Mouse (Mus musculus) neural tube, embryonic 13.5 days (tissue): Measurements from ENCODE around the gene Arsg. TPM values are rescaled to one million over a fixed set of nuclear protein-coding genes. Genes with fewer than 3 reads are reported as not detected.

Source experiments
- ATAC-seq: fragments of 200-750 bp; cut with Nextera tagmentation; 2 replicates; pipeline ENCODE4 v1.8.0; 2017; ENCODE audit warnings: low read depth, mild to moderate bottlenecking, moderate TSS enrichment, moderate library complexity
- H3K27ac ChIP-seq: fragments of 300-500 bp; sonication (generic); replicated peaks from 2 replicates; pipeline ENCODE4 v1.5.1; 2015; ENCODE audit warnings: moderate library complexity, mild to moderate bottlenecking, inconsistent platforms
- H3K27me3 ChIP-seq: fragments of 300-500 bp; sonication (generic); 2 replicates; pipeline ENCODE4 v1.6.1; 2015; ENCODE audit warnings: mild to moderate bottlenecking, inconsistent platforms
- H3K36me3 ChIP-seq: fragments of 300-500 bp; sonication (generic); 2 replicates; pipeline ENCODE4 v1.6.1; 2015; ENCODE audit warnings: mild to moderate bottlenecking, inconsistent platforms
- H3K4me1 ChIP-seq: fragments of 300-500 bp; sonication (generic); replicated peaks from 2 replicates; pipeline ENCODE4 v1.6.1; 2015; ENCODE audit warnings: inconsistent platforms
- H3K4me2 ChIP-seq: fragments of 300-500 bp; sonication (generic); 2 replicates; pipeline ENCODE4 v1.6.1; 2015; ENCODE audit warnings: inconsistent platforms, mild to moderate bottlenecking, moderate library complexity
- H3K4me3 ChIP-seq: fragments of 300-500 bp; sonication (generic); 2 replicates; pipeline ENCODE4 v1.5.1; 2015; ENCODE audit warnings: mild to moderate bottlenecking, inconsistent platforms
- H3K9ac ChIP-seq: fragments of 300-500 bp; sonication (generic); 2 replicates; pipeline ENCODE4 v1.6.1; 2015; ENCODE audit warnings: moderate library complexity, mild to moderate bottlenecking, inconsistent platforms
- H3K9me3 ChIP-seq: fragments of 300-500 bp; sonication (generic); 2 replicates; pipeline ENCODE4 v1.6.1; 2016; ENCODE audit warnings: inconsistent platforms
- WGBS: fragments of 180-500 bp; shearing (Covaris S2); methylation state at CpG from one replicate; pipeline ENCODE4 v1.1.7; 2015; 5-methylcytosine and 5-hydroxymethylcytosine counted together
- polyA plus RNA-seq: library from polyadenylated mRNA; unstranded; fragments of >200 nt; fragmentation: Nextera tagmentation; extraction: Ambion mirVana; gene quantifications from 2 replicates; pipeline ENCODE4 v1.2.1, GENCODE M21; 2015

The Arsg gene
- polyA plus RNA-seq, 1 experiment from 2014 or later, result 3.0 TPM

- Histone ChIP-seq H3K9me3 (no peaks in the 10 kb centered on the region), H3K4me1 (peaks cover 7% of the 10 kb centered on the region; the same call in 1 of the 2 replicates), H3K27me3 (no peaks in the 10 kb centered on the region), H3K4me3 (no peak overlapping the region), H3K9ac (no peak overlapping the region), H3K36me3 (no peaks in the 10 kb centered on the region), H3K4me2 (no peak overlapping the region), H3K27ac (no peak overlapping the region)
- WGBS, result 84% methylated on average over 5 of the region's 5 CpGs
- no peak for ATAC-seq
Measured at GRCm38 (mm10) chr11:109536939-109537338, 63.8 kb downstream of the Arsg start.

DNA sequence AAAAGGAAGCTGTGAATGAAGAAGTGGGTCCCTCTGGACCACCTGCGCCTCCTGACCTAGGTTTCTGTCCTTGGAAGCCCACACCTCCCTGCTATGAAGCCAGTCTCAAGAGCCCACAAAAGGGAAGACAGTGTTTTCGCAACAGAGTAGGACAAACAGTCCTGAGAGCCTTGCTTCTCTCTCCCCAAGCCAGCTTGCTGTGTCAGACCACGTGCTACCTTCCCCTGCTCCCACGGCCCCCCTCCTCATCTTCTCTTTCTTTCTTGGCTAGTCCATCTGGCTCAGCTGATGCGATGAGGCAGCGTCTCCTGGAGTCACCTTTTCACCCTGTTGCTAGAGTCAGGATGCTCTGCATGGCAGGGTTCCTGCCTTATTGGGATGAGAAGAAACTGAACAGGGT, 66.1 kb downstream of the Arsg start:
- H3K27me3 ChIP-seq, result no peaks in the 10 kb centered on the region
- H3K4me2 ChIP-seq, result no peak overlapping the region
- ATAC-seq, result no peak
- peaks cover 9% of the 10 kb centered on the region; the same call in 1 of the 2 replicates for H3K4me1 ChIP-seq
- H3K4me3 ChIP-seq, result no peak overlapping the region
- H3K36me3 ChIP-seq, result no peaks in the 10 kb centered on the region
- no peak overlapping the region for H3K9ac ChIP-seq
- 53% methylated on average over 6 of the region's 6 CpGs for WGBS
- H3K27ac ChIP-seq, result no peak overlapping the region
- H3K9me3 ChIP-seq, result no peaks in the 10 kb centered on the region

GRCm38 (mm10) chr11:109543466-109543865, 70.3 kb downstream of the Arsg start:
- 81% methylated on average over 9 of the region's 9 CpGs for WGBS
- H3K4me2 ChIP-seq, result no peak overlapping the region

GRCm38 (mm10) chr11:109544432-109544831, 71.3 kb downstream of the Arsg start:
- H3K27me3 ChIP-seq, result no peaks in the 10 kb centered on the region
- no peak overlapping the region for H3K4me2 ChIP-seq
- H3K4me3 ChIP-seq, result no peak overlapping the region
- WGBS, result 39% methylated on average over 7 of the region's 7 CpGs
- H3K9ac ChIP-seq, result no peak overlapping the region
- H3K4me1 ChIP-seq, result peaks cover 10% of the 10 kb centered on the region; the same call in 1 of the 2 replicates
- ATAC-seq, result no peak
- no peaks in the 10 kb centered on the region for H3K36me3 ChIP-seq
- H3K9me3 ChIP-seq, result no peaks in the 10 kb centered on the region
- H3K27ac ChIP-seq, result no peak overlapping the region

More at GRCm38 (mm10) chr11:109543466-109543865, 70.3 kb downstream of the Arsg start:
- no peaks in the 10 kb centered on the region for H3K9me3 ChIP-seq
- H3K4me1 ChIP-seq, result peaks cover 14% of the 10 kb centered on the region; the same call in 1 of the 2 replicates
- no peaks in the 10 kb centered on the region for H3K27me3 ChIP-seq
- no peaks in the 10 kb centered on the region for H3K36me3 ChIP-seq
- no peak overlapping the region for H3K4me3 ChIP-seq
- no peak overlapping the region for H3K27ac ChIP-seq
- H3K9ac ChIP-seq, result no peak overlapping the region
- ATAC-seq, result no peak

- 72% methylated on average over 7 of the region's 7 CpGs for WGBS
- Histone ChIP-seq H3K9me3 (no peaks in the 10 kb centered on the region), H3K4me2 (no peak overlapping the region), H3K36me3 (no peaks in the 10 kb centered on the region), H3K27me3 (no peaks in the 10 kb centered on the region), H3K4me1 (peaks cover 7% of the 10 kb centered on the region; the same call in 1 of the 2 replicates), H3K9ac (no peak overlapping the region), H3K27ac (no peak overlapping the region), H3K4me3 (no peak overlapping the region)
- ATAC-seq, result no peak
Measured at GRCm38 (mm10) chr11:109545265-109545664, 72.1 kb downstream of the Arsg start.

GRCm38 (mm10) chr11:109545700-109546143, 72.5 kb downstream of the Arsg start:
- Histone ChIP-seq H3K27ac (no peak overlapping the region), H3K4me1 (peaks cover 7% of the 10 kb centered on the region; the same call in 1 of the 2 replicates), H3K27me3 (no peaks in the 10 kb centered on the region), H3K4me2 (no peak overlapping the region), H3K9ac (no peak overlapping the region), H3K36me3 (no peaks in the 10 kb centered on the region), H3K9me3 (no peaks in the 10 kb centered on the region), H3K4me3 (no peak overlapping the region)
- 75% methylated on average over 12 of the region's 12 CpGs for WGBS
- ATAC-seq, result no peak

DNA sequence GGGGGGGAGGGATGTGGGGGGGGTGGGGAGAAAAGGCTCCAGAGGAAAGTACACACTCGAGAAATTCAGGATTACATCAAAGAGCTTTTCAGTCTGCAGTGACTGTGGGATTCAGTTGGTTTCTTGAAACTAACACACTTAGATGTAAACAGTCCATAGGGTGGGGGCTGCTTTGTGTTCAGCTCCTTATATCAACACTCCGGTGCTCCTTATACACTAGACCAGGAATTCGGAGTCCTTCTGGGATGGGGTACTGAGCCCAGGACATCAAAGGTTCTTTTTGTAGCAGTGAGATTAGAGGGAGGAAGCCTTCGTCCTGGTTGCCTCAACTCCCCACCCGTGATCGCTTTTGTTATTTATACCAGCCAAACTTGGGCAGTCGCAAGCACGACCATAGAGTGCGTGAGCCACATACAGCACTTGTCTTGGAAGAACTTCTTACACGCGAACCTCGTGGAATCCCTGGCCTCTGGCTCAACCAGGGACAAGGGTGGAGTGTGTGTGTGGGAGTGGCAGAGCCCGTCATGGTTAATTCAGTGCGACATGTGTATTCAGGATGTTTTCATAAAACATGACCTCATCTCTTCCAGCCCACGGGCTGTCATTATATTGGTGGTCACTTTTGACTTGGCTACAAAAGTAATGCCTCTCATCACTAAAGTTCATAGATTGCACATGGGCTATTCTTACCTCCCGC, 73.3 kb downstream of the Arsg start:
- no peak for ATAC-seq
- Histone ChIP-seq H3K9ac (no peak overlapping the region), H3K36me3 (no peaks in the 10 kb centered on the region), H3K9me3 (no peaks in the 10 kb centered on the region), H3K4me1 (peaks cover 7% of the 10 kb centered on the region; the same call in 1 of the 2 replicates), H3K27me3 (no peaks in the 10 kb centered on the region), H3K27ac (no peak overlapping the region), H3K4me3 (no peak overlapping the region), H3K4me2 (no peak overlapping the region)
- 64% methylated on average over 16 of the region's 16 CpGs for WGBS

DNA sequence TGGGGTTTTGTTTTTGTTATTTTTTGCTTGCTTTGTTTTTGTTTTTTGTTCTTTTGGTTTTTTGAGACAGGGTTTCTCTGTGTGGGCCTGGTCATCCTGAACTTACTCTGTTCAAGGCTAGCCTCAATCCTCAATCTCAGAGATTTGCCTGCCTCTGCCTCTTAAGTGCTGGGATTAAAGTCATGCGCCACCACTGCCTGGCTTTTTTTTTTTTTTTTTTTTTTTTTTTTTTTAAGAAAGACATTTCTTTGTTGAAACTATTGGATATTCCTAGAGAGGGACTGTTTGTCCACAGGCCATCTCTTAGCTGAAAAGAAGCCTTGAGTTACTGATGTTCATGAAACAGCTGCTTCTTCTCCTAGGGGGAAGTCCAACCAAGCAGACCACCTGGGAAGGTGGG, 74.5 kb downstream of the Arsg start:
- no peak for ATAC-seq
- Histone ChIP-seq H3K9ac (no peak overlapping the region), H3K27me3 (no peaks in the 10 kb centered on the region), H3K9me3 (no peaks in the 10 kb centered on the region), H3K4me2 (no peak overlapping the region), H3K4me3 (no peak overlapping the region), H3K36me3 (no peaks in the 10 kb centered on the region), H3K4me1 (peaks cover 7% of the 10 kb centered on the region; the same call in 1 of the 2 replicates), H3K27ac (no peak overlapping the region)
- 86% methylated on average over 1 of the region's 1 CpGs for WGBS

GRCm38 (mm10) chr11:109549599-109550290, 76.6 kb downstream of the Arsg start:
- H3K4me2 ChIP-seq, result no peak overlapping the region
- WGBS, result 75% methylated on average over 5 of the region's 5 CpGs
- no peak overlapping the region for H3K9ac ChIP-seq
- H3K9me3 ChIP-seq, result no peaks in the 10 kb centered on the region
- no peaks in the 10 kb centered on the region for H3K4me1 ChIP-seq
- H3K4me3 ChIP-seq, result no peak overlapping the region
- ATAC-seq, result no peak
- H3K27me3 ChIP-seq, result no peaks in the 10 kb centered on the region
- H3K27ac ChIP-seq, result no peak overlapping the region
- H3K36me3 ChIP-seq, result no peaks in the 10 kb centered on the region

DNA sequence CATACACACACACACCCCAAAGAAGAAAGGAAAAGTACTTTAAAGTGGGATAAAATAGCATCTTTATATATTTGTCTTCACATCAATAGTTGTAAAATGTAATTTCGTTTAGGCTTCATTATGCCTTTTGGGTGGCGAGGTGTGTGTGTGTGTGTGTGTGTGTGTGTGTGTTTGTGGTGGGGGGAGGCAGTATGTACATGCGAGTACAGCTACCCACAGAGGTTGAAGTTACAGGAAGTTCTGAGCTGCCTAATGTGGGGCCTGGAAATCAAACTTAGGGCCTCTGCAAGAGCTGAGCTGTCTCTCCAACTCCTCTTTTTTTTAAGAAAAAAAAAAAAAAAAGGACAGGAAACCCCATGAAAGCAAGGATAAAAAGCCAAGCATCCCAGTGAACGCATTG, 80.7 kb downstream of the Arsg start:
- no peaks in the 10 kb centered on the region for H3K27me3 ChIP-seq
- 76% methylated on average over 4 of the region's 4 CpGs for WGBS
- H3K4me1 ChIP-seq, result no peaks in the 10 kb centered on the region
- no peaks in the 10 kb centered on the region for H3K36me3 ChIP-seq
- no peak for ATAC-seq
- H3K27ac ChIP-seq, result no peak overlapping the region
- no peak overlapping the region for H3K4me2 ChIP-seq
- no peak overlapping the region for H3K9ac ChIP-seq
- no peak overlapping the region for H3K4me3 ChIP-seq
- H3K9me3 ChIP-seq, result no peaks in the 10 kb centered on the region

DNA sequence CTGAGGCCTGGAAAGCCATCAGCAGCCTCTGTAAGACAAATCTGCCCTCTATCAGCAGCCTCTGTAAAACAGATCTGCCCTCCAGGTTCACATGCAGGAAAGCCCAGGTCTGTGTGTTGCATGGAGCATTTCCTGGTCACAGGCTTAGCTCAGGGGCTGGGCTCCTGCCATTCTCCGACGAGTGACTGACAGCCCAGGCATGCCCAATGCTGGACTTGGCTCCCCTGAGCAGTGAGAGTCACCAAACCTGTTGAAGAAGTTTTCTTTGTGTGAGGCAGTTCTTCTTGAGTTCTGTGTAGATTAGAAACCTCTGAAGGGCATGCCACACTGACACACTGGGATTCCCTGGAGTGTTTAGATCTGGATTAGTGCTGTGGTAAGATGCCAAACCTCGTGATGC, 81.3 kb downstream of the Arsg start:
- H3K9ac ChIP-seq, result no peak overlapping the region
- no peak for ATAC-seq

GRCm38 (mm10) chr11:109556130-109556529, 83.0 kb downstream of the Arsg start:
- H3K4me1 ChIP-seq, result no peaks in the 10 kb centered on the region
- no peak overlapping the region for H3K4me3 ChIP-seq
- H3K4me2 ChIP-seq, result no peak overlapping the region
- H3K9me3 ChIP-seq, result no peaks in the 10 kb centered on the region
- no peaks in the 10 kb centered on the region for H3K36me3 ChIP-seq
- WGBS, result 89% methylated on average over 6 of the region's 6 CpGs
- H3K9ac ChIP-seq, result no peak overlapping the region
- ATAC-seq, result no peak
- H3K27ac ChIP-seq, result no peak overlapping the region
- H3K27me3 ChIP-seq, result no peaks in the 10 kb centered on the region

More for the DNA sequence above, 81.3 kb downstream of the Arsg start:
- H3K4me3 ChIP-seq, result no peak overlapping the region
- 74% methylated on average over 3 of the region's 3 CpGs for WGBS
- no peaks in the 10 kb centered on the region for H3K4me1 ChIP-seq
- H3K9me3 ChIP-seq, result no peaks in the 10 kb centered on the region
- H3K27me3 ChIP-seq, result no peaks in the 10 kb centered on the region
- H3K4me2 ChIP-seq, result no peak overlapping the region
- no peak overlapping the region for H3K27ac ChIP-seq
- H3K36me3 ChIP-seq, result no peaks in the 10 kb centered on the region
